Mouse (Mus musculus): ENCODE data around the gene Slx4ip. TPM values are rescaled to one million over a fixed set of nuclear protein-coding genes. Genes with fewer than 3 reads are reported as not detected.
A peak's percentile ranks its signal among the peaks of the same experiment; 100 is the strongest.

Gene Slx4ip
- polyA plus RNA-seq, 1 experiment from 2014 or later: 2.7 TPM

DNA sequence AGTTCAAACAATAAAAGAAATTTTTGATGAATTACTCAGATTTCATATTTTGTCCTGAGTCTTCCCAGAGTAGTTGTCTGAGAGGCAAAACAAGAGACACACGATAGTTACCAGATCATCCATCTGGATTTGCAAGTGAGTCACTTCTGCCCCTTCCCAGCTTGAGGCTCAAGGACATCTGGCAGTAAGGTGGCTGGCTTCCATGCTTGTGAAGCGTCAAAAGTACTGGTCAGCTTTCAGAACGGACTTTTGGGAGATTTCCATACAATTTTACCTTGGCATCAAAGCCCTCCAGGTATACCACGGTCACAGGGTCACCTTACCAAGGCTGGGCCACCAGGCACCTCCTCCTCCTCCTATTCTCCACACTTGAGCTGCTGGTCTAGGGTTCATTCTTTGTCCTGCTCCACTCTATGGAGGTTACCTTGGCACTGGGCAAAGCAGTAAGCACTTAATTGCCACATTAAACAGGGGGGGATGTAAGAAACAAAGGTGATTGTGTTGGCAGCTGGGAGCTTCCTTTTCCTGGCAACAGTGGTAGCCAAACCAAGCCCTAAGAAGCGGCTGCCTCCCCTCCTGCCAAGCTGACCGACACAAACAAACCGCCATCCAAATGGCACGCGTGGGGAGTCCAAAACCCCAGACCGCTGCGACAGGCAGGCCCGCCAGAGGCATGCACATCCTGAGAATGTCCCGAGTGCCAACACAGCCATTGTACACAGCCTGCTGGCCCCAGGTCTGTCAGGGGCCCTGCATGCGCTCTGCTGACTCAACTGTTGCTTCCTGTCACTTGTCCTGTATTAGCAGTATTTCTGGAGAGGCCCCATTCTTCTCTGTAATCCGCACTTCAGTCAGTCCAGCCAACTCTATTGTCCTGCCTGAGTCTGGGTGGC is 218.5 kb downstream of the Slx4ip start:
- Histone ChIP-seq H3K9me3 (replicated peaks) (no peaks in the 10 kb centered on the region), H3K27ac (no peak overlapping the region), H3K4me2 (no peak overlapping the region), H3K4me1 (replicated peaks) (no peaks in the 10 kb centered on the region), H3K4me3 (replicated peaks) (no peak overlapping the region), H3K27me3 (peaks cover 26% of the 10 kb centered on the region), H3K36me3 (no peaks in the 10 kb centered on the region), H3K9ac (no peak overlapping the region)
- ATAC-seq (ENCODE audit: low read depth) (no peak), DNase-seq (no peak)
- WGBS (ENCODE audit: insufficient replicate concordance): 53% methylated on average over 15 of the region's 15 CpGs

DNA sequence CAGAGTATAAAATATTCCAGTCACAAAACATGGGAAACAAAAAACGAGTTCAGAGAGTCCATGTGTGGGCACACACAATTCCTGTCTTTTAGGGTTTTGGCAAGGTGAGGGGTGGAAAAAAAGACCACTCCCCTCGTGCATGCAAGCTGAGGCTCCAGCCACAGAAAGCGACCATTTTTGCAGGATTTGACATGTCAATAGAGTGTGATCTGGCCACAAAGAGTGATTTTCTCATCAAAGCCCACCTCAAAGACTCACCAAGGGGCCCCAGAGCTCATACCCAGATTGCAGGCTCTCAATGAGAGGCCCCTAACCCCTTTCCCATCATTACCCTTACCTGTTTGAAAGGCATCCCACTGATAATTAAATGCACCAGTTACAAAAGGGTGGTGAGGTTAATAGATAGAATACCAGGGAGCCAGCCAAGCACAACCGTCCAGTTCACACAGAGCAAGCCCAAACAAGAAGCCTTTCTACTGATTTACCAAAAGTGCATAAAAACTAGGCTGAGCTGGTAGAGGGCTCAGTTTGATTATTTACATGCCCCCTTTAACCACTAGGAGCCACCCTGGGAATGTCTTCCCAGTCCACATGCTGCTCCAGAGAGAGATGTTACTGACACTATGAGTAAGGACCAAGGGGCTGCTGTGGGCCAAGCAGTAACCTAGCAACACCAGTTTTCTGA is 219.3 kb downstream of the Slx4ip start:
- Histone ChIP-seq H3K9ac (no peak overlapping the region), H3K9me3 (replicated peaks) (no peaks in the 10 kb centered on the region), H3K4me2 (no peak overlapping the region), H3K27me3 (peaks cover 34% of the 10 kb centered on the region), H3K4me3 (replicated peaks) (no peak overlapping the region), H3K36me3 (no peaks in the 10 kb centered on the region), H3K27ac (no peak overlapping the region), H3K4me1 (replicated peaks) (peaks cover under 1% of the 10 kb centered on the region; the same call in 1 of the 2 replicates)
- ATAC-seq (ENCODE audit: low read depth): no peak
- 42% methylated on average over 4 of the region's 4 CpGs for WGBS (ENCODE audit: insufficient replicate concordance)
- no peak for DNase-seq

DNA sequence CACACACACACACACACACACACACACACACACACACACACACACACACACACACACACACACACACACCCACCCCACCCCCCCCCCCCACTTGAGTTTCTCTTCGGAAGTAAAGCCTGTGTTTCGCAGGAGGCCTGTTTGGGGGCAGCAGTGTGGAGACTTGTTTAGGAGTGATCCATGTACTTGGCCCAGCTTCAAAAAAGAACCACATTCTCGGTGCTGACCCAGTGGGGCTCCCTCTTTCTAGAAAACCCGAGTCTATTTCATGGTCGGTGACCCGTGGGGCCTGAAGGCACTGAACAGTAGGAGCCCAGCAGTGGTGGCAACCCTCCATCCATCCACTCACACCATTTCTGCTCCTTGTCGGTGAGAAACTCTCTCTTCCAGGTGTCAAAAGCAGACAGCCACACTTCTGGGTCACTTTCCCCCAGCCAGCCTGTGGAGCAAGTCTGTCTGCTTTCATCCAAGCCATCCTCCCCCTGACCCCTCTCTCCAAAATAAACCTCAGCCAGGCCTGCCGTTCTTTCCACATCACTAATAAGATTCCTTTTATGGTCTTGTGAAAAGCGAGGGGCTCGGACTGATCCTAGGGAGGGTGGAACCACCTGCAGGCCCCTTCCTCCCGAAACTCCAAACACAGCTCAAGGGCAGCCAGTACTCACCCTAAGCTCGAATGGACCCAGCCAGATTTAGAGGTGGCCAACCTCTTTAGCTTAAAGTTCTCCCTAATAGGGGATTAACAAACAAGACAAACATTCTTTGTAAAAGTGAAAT is 222.5 kb downstream of the Slx4ip start:
- no peak for DNase-seq

GRCm38 (mm10) chr2:137114248-137115096 is 223.5 kb downstream of the Slx4ip start:
- H3K27me3 ChIP-seq: peaks cover 72% of the 10 kb centered on the region
- WGBS (ENCODE audit: insufficient replicate concordance): under 1% methylated on average over 51 of the region's 51 CpGs
- no peak overlapping the region; the same call in 1 of the 2 replicates for H3K27ac ChIP-seq
- peak; percentile 4 for DNase-seq
- H3K4me3 ChIP-seq (replicated peaks): peak overlapping the region; percentile 63
- peak overlapping the region; percentile 26; the same call in 1 of the 2 replicates for H3K9ac ChIP-seq
- peak overlapping the region; percentile 72 for H3K4me2 ChIP-seq
- peaks cover 23% of the 10 kb centered on the region for H3K4me1 ChIP-seq (replicated peaks)
- H3K9me3 ChIP-seq (replicated peaks): no peaks in the 10 kb centered on the region
- peak; percentile 25 for ATAC-seq (ENCODE audit: low read depth)
- H3K36me3 ChIP-seq: no peaks in the 10 kb centered on the region

More for the DNA sequence above, 222.5 kb downstream of the Slx4ip start:
- no peak for ATAC-seq (ENCODE audit: low read depth)
- no peak overlapping the region for H3K9ac ChIP-seq
- peaks cover 65% of the 10 kb centered on the region for H3K27me3 ChIP-seq
- H3K4me2 ChIP-seq: peak overlapping the region; percentile 72
- WGBS (ENCODE audit: insufficient replicate concordance): 45% methylated on average over 12 of the region's 12 CpGs
- peaks cover 23% of the 10 kb centered on the region for H3K4me1 ChIP-seq (replicated peaks)
- peak overlapping the region; percentile 63 for H3K4me3 ChIP-seq (replicated peaks)
- no peak overlapping the region for H3K27ac ChIP-seq
- no peaks in the 10 kb centered on the region for H3K36me3 ChIP-seq
- no peaks in the 10 kb centered on the region for H3K9me3 ChIP-seq (replicated peaks)

DNA sequence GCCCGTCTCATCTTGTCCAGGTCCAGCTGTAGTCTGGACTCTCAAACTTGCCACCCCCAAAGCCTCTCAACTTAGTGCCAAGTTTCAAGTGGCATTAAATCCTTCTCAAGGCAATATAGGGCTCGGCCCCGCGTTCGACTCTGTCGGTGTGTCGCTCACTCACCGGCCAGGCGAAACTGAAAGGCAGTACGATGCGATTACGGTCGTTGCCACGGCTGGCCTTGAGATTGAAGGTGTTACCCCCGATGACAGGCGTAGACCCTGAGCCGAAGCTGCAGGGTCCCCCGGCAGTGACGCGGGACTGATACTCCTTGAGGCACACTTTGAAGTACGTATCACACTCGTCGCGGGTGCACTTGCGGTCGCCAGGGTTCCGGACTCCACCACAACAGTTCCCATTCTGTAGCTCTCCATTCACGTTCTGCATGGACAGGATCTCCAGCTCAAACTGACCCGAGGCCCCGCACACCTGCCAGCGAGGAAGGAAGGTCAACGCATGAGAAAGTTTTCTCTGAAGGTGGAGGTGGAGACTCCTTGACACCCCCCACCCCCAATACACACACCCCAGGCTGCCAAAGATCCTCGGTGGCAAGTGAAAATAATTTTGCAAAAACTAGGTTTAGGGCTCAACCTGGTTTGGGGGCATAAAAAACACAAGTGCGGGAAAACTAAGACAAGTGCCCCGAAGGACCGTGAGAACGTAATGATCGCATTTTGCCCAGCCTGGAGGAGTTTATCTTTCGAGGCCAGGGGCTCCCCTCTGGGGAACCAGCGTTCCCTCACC is 224.4 kb downstream of the Slx4ip start:
- no peak for ATAC-seq (ENCODE audit: low read depth)
- Histone ChIP-seq H3K4me2 (peak overlapping the region; percentile 72), H3K27ac (no peak overlapping the region), H3K4me1 (replicated peaks) (peaks cover 23% of the 10 kb centered on the region), H3K9ac (peak overlapping the region; percentile 45), H3K9me3 (replicated peaks) (no peaks in the 10 kb centered on the region), H3K27me3 (peaks cover 72% of the 10 kb centered on the region), H3K4me3 (replicated peaks) (peak overlapping the region; percentile 63), H3K36me3 (no peaks in the 10 kb centered on the region)
- DNase-seq: no peak
- WGBS (ENCODE audit: insufficient replicate concordance): under 1% methylated on average over 40 of the region's 40 CpGs

GRCm38 (mm10) chr2:137116025-137116674 is 225.1 kb downstream of the Slx4ip start, which contains the start of gene Jag1:
TSS of gene Jag1 (minus strand) at chr2:137116644.
- peaks cover 23% of the 10 kb centered on the region for H3K4me1 ChIP-seq (replicated peaks)
- H3K4me3 ChIP-seq (replicated peaks): peak within 1 kb of the TSS; percentile 63
- no peaks in the 10 kb centered on the region for H3K36me3 ChIP-seq
- H3K27ac ChIP-seq: peak within 1 kb of the TSS; percentile 68
- H3K27me3 ChIP-seq: peaks cover 69% of the 10 kb centered on the region
- H3K9ac ChIP-seq: peak within 1 kb of the TSS; percentile 67
- peak within 1 kb of the TSS; percentile 72 for H3K4me2 ChIP-seq
- H3K9me3 ChIP-seq (replicated peaks): no peaks in the 10 kb centered on the region
- under 1% methylated on average over 53 of the region's 59 CpGs for WGBS (ENCODE audit: insufficient replicate concordance)
- ATAC-seq (ENCODE audit: low read depth) (no peak), DNase-seq (no peak)

DNA sequence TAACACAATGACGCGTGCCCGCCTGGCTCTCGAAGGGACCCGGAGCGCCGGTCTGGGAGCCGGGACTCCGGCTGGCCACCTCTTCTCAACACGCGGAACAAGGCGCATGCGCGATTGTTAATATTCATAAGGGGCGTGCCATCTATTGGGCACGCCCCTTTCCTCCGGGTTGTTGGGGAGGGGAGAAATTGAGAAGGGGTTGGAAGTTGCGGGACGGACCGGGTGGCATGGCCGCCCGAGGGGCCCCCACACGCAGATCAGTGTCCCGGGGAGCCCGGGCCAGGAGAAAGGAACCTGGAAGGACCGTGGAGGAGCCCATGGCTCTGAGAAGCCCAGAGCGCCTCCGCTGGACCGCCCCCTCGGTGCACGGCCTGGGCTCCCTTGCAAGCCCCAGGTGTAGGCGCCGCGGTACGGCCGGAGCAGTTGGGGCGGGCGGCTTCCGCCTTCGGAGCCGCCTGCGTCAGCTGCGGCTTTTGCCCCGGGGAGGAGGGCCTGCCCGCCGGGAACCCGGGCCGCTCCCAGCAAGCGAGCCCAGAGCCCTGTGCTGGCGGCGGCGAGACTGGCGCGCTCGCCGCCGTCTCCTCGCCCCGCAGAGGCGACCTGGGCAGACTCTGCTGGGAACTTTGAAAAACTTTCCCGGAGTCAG is 225.8 kb downstream of the Slx4ip start:
- ATAC-seq (ENCODE audit: low read depth): peak; percentile 82
- DNase-seq: peak; percentile 62
- peak overlapping the region; percentile 72 for H3K4me2 ChIP-seq
- H3K4me1 ChIP-seq (replicated peaks): peaks cover 23% of the 10 kb centered on the region
- peaks cover 63% of the 10 kb centered on the region for H3K27me3 ChIP-seq
- H3K9ac ChIP-seq: peak overlapping the region; percentile 67
- H3K4me3 ChIP-seq (replicated peaks): peak overlapping the region; percentile 63
- under 1% methylated on average over 60 of the region's 61 CpGs for WGBS (ENCODE audit: insufficient replicate concordance)
- no peaks in the 10 kb centered on the region for H3K9me3 ChIP-seq (replicated peaks)
- peak overlapping the region; percentile 68 for H3K27ac ChIP-seq
- H3K36me3 ChIP-seq: no peaks in the 10 kb centered on the region

DNA sequence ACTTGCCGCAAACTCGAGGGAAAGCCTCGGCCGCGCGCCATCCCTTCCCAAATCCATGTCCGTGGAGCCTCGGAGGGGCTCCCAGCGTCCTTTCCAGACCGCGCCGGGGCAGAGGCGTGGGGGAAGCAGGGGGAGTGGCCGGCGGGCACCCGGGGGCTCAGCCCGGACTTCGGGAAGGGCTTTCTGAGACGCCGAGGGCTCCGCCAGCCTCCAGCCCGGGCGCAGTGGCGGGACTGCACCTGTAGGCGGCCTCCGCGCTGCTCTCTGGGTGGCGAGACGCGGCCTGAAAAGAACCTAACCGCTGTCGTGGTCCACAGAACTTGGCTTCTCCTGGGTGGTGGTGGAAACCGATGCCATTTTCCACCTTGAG is 226.3 kb downstream of the Slx4ip start:
- H3K27ac ChIP-seq: peak overlapping the region; percentile 68
- H3K4me1 ChIP-seq (replicated peaks): peaks cover 23% of the 10 kb centered on the region
- H3K9me3 ChIP-seq (replicated peaks): no peaks in the 10 kb centered on the region
- H3K36me3 ChIP-seq: no peaks in the 10 kb centered on the region
- peaks cover 62% of the 10 kb centered on the region for H3K27me3 ChIP-seq
- 1% methylated on average over 33 of the region's 33 CpGs for WGBS (ENCODE audit: insufficient replicate concordance)
- ATAC-seq (ENCODE audit: low read depth) (peak; percentile 43), DNase-seq (peak; percentile 41)
- peak overlapping the region; percentile 63 for H3K4me3 ChIP-seq (replicated peaks)
- H3K9ac ChIP-seq: peak overlapping the region; percentile 67
- H3K4me2 ChIP-seq: peak overlapping the region; percentile 72
